Mouse (Mus musculus): ENCODE results near the gene G6pc. TPM values are rescaled to one million over a fixed set of nuclear protein-coding genes. Genes with fewer than 3 reads are reported as not detected.

The G6pc gene
- polyA plus RNA-seq, 1 experiment from 2014 or later = not detected

DNA sequence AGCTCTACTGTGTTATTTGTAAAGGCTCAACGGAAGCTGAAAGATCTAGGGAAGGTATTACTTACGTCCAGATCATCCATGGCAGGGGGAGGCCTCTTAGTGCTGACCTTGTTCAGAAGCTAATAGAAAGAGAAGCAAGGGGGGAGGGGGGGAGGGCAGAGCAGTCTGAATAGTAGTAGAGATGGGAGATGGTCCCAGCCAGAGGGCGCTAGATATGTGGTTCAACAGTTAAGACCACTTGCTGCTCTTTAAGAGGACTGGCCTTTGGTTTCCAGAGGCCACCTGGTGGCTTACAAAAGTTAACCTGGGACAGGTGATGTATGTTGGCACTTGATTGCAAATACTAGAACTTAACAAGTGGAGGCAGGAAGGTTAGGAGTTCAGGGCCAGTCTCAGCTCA lies 52.2 kb downstream of the G6pc start:
- peaks cover 7% of the 10 kb centered on the region for H3K4me1 ChIP-seq (ENCODE audit: control insufficient read depth, insufficient read depth, low read length)
- peaks cover 8% of the 10 kb centered on the region; the same call in 1 of the 2 replicates for H3K36me3 ChIP-seq (ENCODE audit: control insufficient read depth, insufficient read depth)
- no peak overlapping the region for H3K9ac ChIP-seq (ENCODE audit: low read length)
- no peaks in the 10 kb centered on the region for H3K9me3 ChIP-seq (replicated peaks; ENCODE audit: control insufficient read depth, low read length)
- no peak overlapping the region for H3K4me2 ChIP-seq (ENCODE audit: low read depth, low read length)
- no peak for ATAC-seq (replicated peaks; ENCODE audit: extremely low read depth, insufficient read depth, low FRiP score)
- WGBS = 40% methylated on average over 3 of the region's 3 CpGs
- no peak overlapping the region for H3K4me3 ChIP-seq (ENCODE audit: low read length)
- no peak overlapping the region for H3K27ac ChIP-seq (ENCODE audit: low read length)
- H3K27me3 ChIP-seq (ENCODE audit: control insufficient read depth, insufficient read depth, low read length) = no peaks in the 10 kb centered on the region

DNA sequence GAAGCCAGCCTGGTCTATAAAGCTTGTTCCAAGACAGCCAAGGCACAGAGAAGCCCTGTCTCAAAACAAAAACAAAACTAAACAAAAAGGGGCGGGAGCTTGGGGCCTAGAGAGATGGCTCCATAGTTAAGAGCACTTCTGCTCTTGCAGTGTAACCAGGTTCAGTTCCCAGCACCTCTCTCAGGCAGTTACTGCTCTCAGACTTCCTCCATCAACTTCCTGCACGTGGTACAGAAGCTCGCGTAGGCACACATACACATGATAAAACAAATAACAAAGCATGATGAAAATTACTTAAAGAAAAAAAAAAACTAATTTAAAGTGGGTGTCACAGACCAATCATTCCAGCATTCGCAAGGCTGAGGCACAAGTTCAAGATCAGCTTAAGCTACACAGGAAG lies 52.8 kb downstream of the G6pc start:
- Histone ChIP-seq H3K4me1 (ENCODE audit: control insufficient read depth, insufficient read depth, low read length) (peaks cover 7% of the 10 kb centered on the region), H3K9ac (ENCODE audit: low read length) (no peak overlapping the region), H3K4me3 (ENCODE audit: low read length) (no peak overlapping the region), H3K4me2 (ENCODE audit: low read depth, low read length) (no peak overlapping the region), H3K9me3 (replicated peaks; ENCODE audit: control insufficient read depth, low read length) (no peaks in the 10 kb centered on the region), H3K36me3 (ENCODE audit: control insufficient read depth, insufficient read depth) (peaks cover 8% of the 10 kb centered on the region; the same call in 1 of the 2 replicates), H3K27me3 (ENCODE audit: control insufficient read depth, insufficient read depth, low read length) (no peaks in the 10 kb centered on the region), H3K27ac (ENCODE audit: low read length) (no peak overlapping the region)
- WGBS = 88% methylated on average over 5 of the region's 5 CpGs
- ATAC-seq (replicated peaks; ENCODE audit: extremely low read depth, insufficient read depth, low FRiP score) = no peak

DNA sequence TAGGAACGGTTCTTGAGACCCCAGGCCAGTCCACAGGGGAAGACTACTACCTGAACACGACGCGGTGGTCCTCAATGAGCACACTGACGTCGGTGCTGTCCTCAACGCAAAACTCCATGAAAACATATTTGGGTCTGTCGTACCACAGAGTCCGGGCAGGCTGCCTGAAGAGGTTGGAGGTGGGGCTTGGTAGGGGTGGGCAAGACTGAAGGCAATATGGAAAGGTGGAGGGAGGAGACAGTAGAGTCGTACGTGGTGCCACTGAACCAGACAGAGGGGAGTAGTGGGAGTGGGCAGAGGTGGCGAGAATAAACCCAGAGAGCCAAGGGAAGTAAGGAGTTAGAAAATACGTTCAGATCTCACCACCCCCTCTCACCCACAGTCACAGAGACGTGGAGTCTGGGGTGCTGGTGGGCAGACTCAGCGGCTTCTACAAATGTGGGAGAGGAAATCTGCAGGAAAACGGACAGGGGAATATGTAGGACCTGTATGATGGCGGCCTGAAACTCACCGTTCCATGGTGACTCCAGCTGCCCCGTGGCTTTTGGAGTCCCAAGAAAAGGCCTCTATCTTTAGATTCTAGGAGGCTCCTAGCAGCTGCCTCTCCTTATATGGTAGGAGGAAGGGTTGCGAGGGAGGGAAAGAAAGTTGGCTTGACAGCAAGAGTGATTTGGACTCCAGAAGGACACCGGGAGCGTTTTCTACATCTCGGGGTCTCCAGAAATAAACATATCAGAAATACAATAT lies 56.9 kb downstream of the G6pc start, which contains the start of gene Gm27029:
TSS of gene Gm27029 (minus strand) at position 692 of the 747 bp plus-strand sequence.
- Histone ChIP-seq H3K4me1 (ENCODE audit: control insufficient read depth, insufficient read depth, low read length) (peaks cover 15% of the 10 kb centered on the region), H3K9me3 (replicated peaks; ENCODE audit: control insufficient read depth, low read length) (no peaks in the 10 kb centered on the region), H3K27me3 (ENCODE audit: control insufficient read depth, insufficient read depth, low read length) (no peaks in the 10 kb centered on the region), H3K27ac (ENCODE audit: low read length) (peak within 1 kb of the TSS; percentile 98), H3K4me3 (ENCODE audit: low read length) (peak within 1 kb of the TSS; percentile 100), H3K4me2 (ENCODE audit: low read depth, low read length) (peak within 1 kb of the TSS; percentile 84), H3K36me3 (ENCODE audit: control insufficient read depth, insufficient read depth) (peaks cover 8% of the 10 kb centered on the region; the same call in 1 of the 2 replicates), H3K9ac (ENCODE audit: low read length) (peak within 1 kb of the TSS; percentile 94)
- 2% methylated on average over 23 of the region's 23 CpGs for WGBS
- ATAC-seq (replicated peaks; ENCODE audit: extremely low read depth, insufficient read depth, low FRiP score) = peak; percentile 81

- peaks cover 15% of the 10 kb centered on the region for H3K4me1 ChIP-seq (ENCODE audit: control insufficient read depth, insufficient read depth, low read length)
- peak; percentile 90 for ATAC-seq (replicated peaks; ENCODE audit: extremely low read depth, insufficient read depth, low FRiP score)
- H3K9ac ChIP-seq (ENCODE audit: low read length) = peak within 1 kb of the TSS; percentile 94
- peak within 1 kb of the TSS; percentile 100 for H3K4me3 ChIP-seq (ENCODE audit: low read length)
- H3K27me3 ChIP-seq (ENCODE audit: control insufficient read depth, insufficient read depth, low read length) = no peaks in the 10 kb centered on the region
- H3K4me2 ChIP-seq (ENCODE audit: low read depth, low read length) = peak within 1 kb of the TSS; percentile 84
- H3K36me3 ChIP-seq (ENCODE audit: control insufficient read depth, insufficient read depth) = peaks cover 11% of the 10 kb centered on the region
- H3K27ac ChIP-seq (ENCODE audit: low read length) = peak within 1 kb of the TSS; percentile 98
- H3K9me3 ChIP-seq (replicated peaks; ENCODE audit: control insufficient read depth, low read length) = no peaks in the 10 kb centered on the region
- WGBS = under 1% methylated on average over 81 of the region's 81 CpGs
Measured at GRCm38 (mm10) chr11:101424925-101425813, 57.8 kb downstream of the G6pc start, which contains the start of the genes Rundc1 and Ptges3l. Gene Rundc1, plus strand, starts transcription at chr11:101425085. Gene Ptges3l, minus strand, starts transcription at chr11:101425333.

- 47% methylated on average over 8 of the region's 8 CpGs for WGBS
- H3K27ac ChIP-seq (ENCODE audit: low read length) = no peak overlapping the region
- H3K27me3 ChIP-seq (ENCODE audit: control insufficient read depth, insufficient read depth, low read length) = no peaks in the 10 kb centered on the region
- peak overlapping the region; percentile 84 for H3K4me2 ChIP-seq (ENCODE audit: low read depth, low read length)
- peaks cover 15% of the 10 kb centered on the region for H3K4me1 ChIP-seq (ENCODE audit: control insufficient read depth, insufficient read depth, low read length)
- H3K9me3 ChIP-seq (replicated peaks; ENCODE audit: control insufficient read depth, low read length) = no peaks in the 10 kb centered on the region
- H3K9ac ChIP-seq (ENCODE audit: low read length) = peak overlapping the region; percentile 94
- H3K4me3 ChIP-seq (ENCODE audit: low read length) = peak overlapping the region; percentile 100
- no peak for ATAC-seq (replicated peaks; ENCODE audit: extremely low read depth, insufficient read depth, low FRiP score)
- peaks cover 12% of the 10 kb centered on the region for H3K36me3 ChIP-seq (ENCODE audit: control insufficient read depth, insufficient read depth)
Measured at GRCm38 (mm10) chr11:101426165-101426564, 58.8 kb downstream of the G6pc start.

Small RNA genes lying within 50 kb of the gene (microRNA-seq; reads per million reads assigned to microRNA genes)
- gene Gm25593 = not detected
- gene Mir6929 = 0.79 reads per million

Other genes starting within 250 kb of the G6pc start
- gene Retreg3, start 247.7 kb upstream of the G6pc start, polyA plus RNA-seq (2015; fragmentation: Nextera tagmentation; extraction: Ambion mirVana) = 14.5 and 14.9 TPM in 2 replicates
- gene Tubg1, start 247.6 kb upstream of the G6pc start, polyA plus RNA-seq (2015; fragmentation: Nextera tagmentation; extraction: Ambion mirVana) = 70.9 and 72.6 TPM in 2 replicates
- gene Tubg2, start 211.7 kb upstream of the G6pc start, polyA plus RNA-seq (2015; fragmentation: Nextera tagmentation; extraction: Ambion mirVana) = 3.0 and 3.3 TPM in 2 replicates
- 0.89 and 1.0 TPM in 2 replicates for gene Cntnap1, start 197.0 kb upstream of the G6pc start, polyA plus RNA-seq (2015; fragmentation: Nextera tagmentation; extraction: Ambion mirVana)
- gene Plekhh3, start 196.2 kb upstream of the G6pc start, polyA plus RNA-seq (2015; fragmentation: Nextera tagmentation; extraction: Ambion mirVana) = 8.7 and 11.5 TPM in 2 replicates
- gene Ccr10, start 192.1 kb upstream of the G6pc start, polyA plus RNA-seq (2015; fragmentation: Nextera tagmentation; extraction: Ambion mirVana) = 0.16 and 0.60 TPM in 2 replicates
- gene Ezh1, start 141.1 kb upstream of the G6pc start, polyA plus RNA-seq (2015; fragmentation: Nextera tagmentation; extraction: Ambion mirVana) = 14.7 and 17.1 TPM in 2 replicates
- 203 and 204 TPM in 2 replicates for gene Ramp2, start 121.5 kb upstream of the G6pc start, polyA plus RNA-seq (2015; fragmentation: Nextera tagmentation; extraction: Ambion mirVana)
- 105 and 107 TPM in 2 replicates for gene Vps25, start 113.9 kb upstream of the G6pc start, polyA plus RNA-seq (2015; fragmentation: Nextera tagmentation; extraction: Ambion mirVana)
- gene Wnk4, start 107.0 kb upstream of the G6pc start, polyA plus RNA-seq (2015; fragmentation: Nextera tagmentation; extraction: Ambion mirVana) = 6.8 and 7.3 TPM in 2 replicates
- 0.87 and 0.91 TPM in 2 replicates for gene Cntd1, start 88.5 kb upstream of the G6pc start, polyA plus RNA-seq (2015; fragmentation: Nextera tagmentation; extraction: Ambion mirVana)
- gene Coa3, start 88.4 kb upstream of the G6pc start, polyA plus RNA-seq (2015; fragmentation: Nextera tagmentation; extraction: Ambion mirVana) = 166 and 175 TPM in 2 replicates
- 135 TPM in 2 replicates for gene Becn1, start 65.3 kb upstream of the G6pc start, polyA plus RNA-seq (2015; fragmentation: Nextera tagmentation; extraction: Ambion mirVana)
- gene Psme3, start 51.3 kb upstream of the G6pc start, polyA plus RNA-seq (2015; fragmentation: Nextera tagmentation; extraction: Ambion mirVana) = 94.1 and 103 TPM in 2 replicates
- 0.89 and 0.92 TPM in 2 replicates for gene Aoc2, start 42.5 kb upstream of the G6pc start, polyA plus RNA-seq (2015; fragmentation: Nextera tagmentation; extraction: Ambion mirVana)
- 2.2 and 2.6 TPM in 2 replicates for gene Aoc3, start 37.0 kb upstream of the G6pc start, polyA plus RNA-seq (2015; fragmentation: Nextera tagmentation; extraction: Ambion mirVana)
- 42.8 and 44.6 TPM in 2 replicates for gene Aarsd1, start 50.1 kb downstream of the G6pc start, polyA plus RNA-seq (2015; fragmentation: Nextera tagmentation; extraction: Ambion mirVana)
- gene Gm27029, start 57.2 kb downstream of the G6pc start, polyA plus RNA-seq (2015; fragmentation: Nextera tagmentation; extraction: Ambion mirVana) = 15.8 and 17.2 TPM in 2 replicates
- 15.4 and 17.0 TPM in 2 replicates for gene Rundc1, start 57.5 kb downstream of the G6pc start, polyA plus RNA-seq (2015; fragmentation: Nextera tagmentation; extraction: Ambion mirVana)
- 78.9 and 83.6 TPM in 2 replicates for gene Ptges3l, start 57.8 kb downstream of the G6pc start, polyA plus RNA-seq (2015; fragmentation: Nextera tagmentation; extraction: Ambion mirVana)
- 166 and 174 TPM in 2 replicates for gene Rpl27, start 74.7 kb downstream of the G6pc start, polyA plus RNA-seq (2015; fragmentation: Nextera tagmentation; extraction: Ambion mirVana)
- 25.1 and 31.9 TPM in 2 replicates for gene Ifi35, start 80.8 kb downstream of the G6pc start, polyA plus RNA-seq (2015; fragmentation: Nextera tagmentation; extraction: Ambion mirVana)
- gene Rnd2, start 97.4 kb downstream of the G6pc start, polyA plus RNA-seq (2015; fragmentation: Nextera tagmentation; extraction: Ambion mirVana) = 7.9 and 8.2 TPM in 2 replicates
- 33.0 and 37.9 TPM in 2 replicates for gene Vat1, start 98.7 kb downstream of the G6pc start, polyA plus RNA-seq (2015; fragmentation: Nextera tagmentation; extraction: Ambion mirVana)
- gene Brca1, start 184.4 kb downstream of the G6pc start, polyA plus RNA-seq (2015; fragmentation: Nextera tagmentation; extraction: Ambion mirVana) = 5.8 and 7.1 TPM in 2 replicates
- gene Nbr1, start 184.6 kb downstream of the G6pc start, polyA plus RNA-seq (2015; fragmentation: Nextera tagmentation; extraction: Ambion mirVana) = 65.4 and 65.5 TPM in 2 replicates
- 3.5 and 4.3 TPM in 2 replicates for gene Tmem106a, start 214.7 kb downstream of the G6pc start, polyA plus RNA-seq (2015; fragmentation: Nextera tagmentation; extraction: Ambion mirVana)
- gene Gm11634, start 231.7 kb downstream of the G6pc start, polyA plus RNA-seq (2015; fragmentation: Nextera tagmentation; extraction: Ambion mirVana) = not detected in 2 replicates

All from heart, embryonic 16.5 days (tissue).